Mouse (Mus musculus) forebrain, embryonic 11.5 days (tissue): ENCODE measurements at regions not wholly inside any gene's neighbourhood (a gene's known extent, or its start where the extent isn't known, plus 50 kb on each side); places are given as distances from the start of the nearest gene placed in this dataset.
A peak's percentile ranks its signal among the peaks of the same experiment; 100 is the strongest.

Experiments
- ATAC-seq: fragments of 200-750 bp; cut with Nextera tagmentation; replicated peaks from 2 replicates; pipeline ENCODE4 v1.8.0; 2017; ENCODE audit warnings: moderate TSS enrichment; ENCODE audit not compliant: low FRiP score
- DNase-seq: peaks from one replicate; pipeline ENCODE4 v3.0.0-alpha.2; 2017; ENCODE audit warnings: low spot score
- H3K27ac ChIP-seq: fragments of 300-500 bp; sonication (generic); 2 replicates; pipeline ENCODE4 v1.5.1; 2014; ENCODE audit warnings: low read depth, low read length
- H3K27me3 ChIP-seq: fragments of 300-500 bp; sonication (generic); 2 replicates; pipeline ENCODE4 v1.6.1; 2014; ENCODE audit warnings: mild to moderate bottlenecking, low read length, mixed read lengths; ENCODE audit not compliant: control insufficient read depth, insufficient read depth
- H3K36me3 ChIP-seq: fragments of 300-500 bp; sonication (generic); 2 replicates; pipeline ENCODE4 v1.6.1; 2014; ENCODE audit warnings: mild to moderate bottlenecking, low read length, moderate library complexity, mixed read lengths; ENCODE audit not compliant: control insufficient read depth, insufficient read depth
- H3K4me1 ChIP-seq: fragments of 300-500 bp; sonication (generic); replicated peaks from 2 replicates; pipeline ENCODE4 v1.6.1; 2014; ENCODE audit warnings: low read length, mixed read lengths; ENCODE audit not compliant: control insufficient read depth, insufficient read depth
- H3K4me2 ChIP-seq: fragments of 300-500 bp; sonication (generic); 2 replicates; pipeline ENCODE4 v1.6.1; 2014; ENCODE audit warnings: low read depth, mild to moderate bottlenecking, low read length, moderate library complexity, mixed read lengths; ENCODE audit not compliant: severe bottlenecking
- H3K4me3 ChIP-seq: fragments of 300-500 bp; sonication (generic); 2 replicates; pipeline ENCODE4 v1.5.1; 2014; ENCODE audit warnings: low read depth, low read length
- H3K9ac ChIP-seq: fragments of 300-500 bp; sonication (generic); 2 replicates; pipeline ENCODE4 v1.6.1; 2014; ENCODE audit warnings: low read length
- H3K9me3 ChIP-seq: fragments of 300-500 bp; sonication (generic); 2 replicates; pipeline ENCODE4 v1.6.1; 2016; ENCODE audit warnings: low read length, mixed read lengths; ENCODE audit not compliant: control insufficient read depth
- WGBS: fragments of 180-500 bp; shearing (Covaris S2); extraction: QIAGEN DNeasy Blood & Tissue Kit; methylation state at CpG from one replicate; pipeline ENCODE4 v1.1.7; 2014; 5-methylcytosine and 5-hydroxymethylcytosine counted together

DNA sequence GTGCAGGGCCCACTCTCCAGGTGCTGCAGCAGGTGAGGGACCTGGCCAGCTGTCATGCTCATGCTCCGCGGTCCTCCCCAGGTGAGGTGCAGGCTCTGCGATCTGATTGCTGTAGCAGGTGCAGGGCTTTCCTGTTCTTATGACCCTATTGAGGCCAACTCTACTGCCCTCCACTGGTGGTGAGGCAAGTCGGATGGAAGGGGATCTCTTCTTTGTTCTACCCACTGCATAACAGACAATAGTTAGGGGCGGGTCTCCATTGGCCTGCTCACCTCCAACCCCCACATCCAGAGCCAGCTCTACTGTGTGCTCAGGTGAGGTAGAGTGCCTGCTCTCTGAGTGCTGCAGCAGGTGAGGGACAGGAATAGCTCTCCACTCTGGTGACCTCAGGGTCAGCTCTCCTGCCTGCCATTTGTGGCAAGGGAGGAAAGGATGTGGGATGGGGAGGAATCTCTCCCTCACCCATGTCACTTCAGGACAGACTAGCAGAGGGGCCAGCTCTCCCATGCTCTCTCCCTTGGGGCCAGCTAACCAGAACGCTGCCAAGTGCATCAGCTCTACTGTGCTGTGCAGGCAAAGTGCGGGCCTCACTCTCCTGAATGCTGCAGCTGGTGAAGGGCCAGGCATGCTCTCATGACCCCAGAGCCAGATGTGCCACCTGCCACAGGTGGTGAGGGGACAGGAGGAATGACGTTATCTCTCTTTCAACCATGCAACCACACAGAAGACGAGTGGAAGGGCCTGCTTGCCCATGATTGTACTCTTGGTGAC is 1075.3 kb downstream of the 4930444P10Rik start:
- ATAC-seq (0 out of 2 replicates have a peak, but pooled peaks have one; percentile 27), DNase-seq (no peak)
- Histone ChIP-seq H3K36me3 (no peaks in the 10 kb centered on the region), H3K4me3 (no peak overlapping the region), H3K9me3 (no peaks in the 10 kb centered on the region), H3K27ac (no peak overlapping the region), H3K9ac (no peak overlapping the region), H3K4me1 (no peaks in the 10 kb centered on the region), H3K27me3 (no peaks in the 10 kb centered on the region), H3K4me2 (no peak overlapping the region)
- 64% methylated on average over 9 of the region's 9 CpGs for WGBS

DNA sequence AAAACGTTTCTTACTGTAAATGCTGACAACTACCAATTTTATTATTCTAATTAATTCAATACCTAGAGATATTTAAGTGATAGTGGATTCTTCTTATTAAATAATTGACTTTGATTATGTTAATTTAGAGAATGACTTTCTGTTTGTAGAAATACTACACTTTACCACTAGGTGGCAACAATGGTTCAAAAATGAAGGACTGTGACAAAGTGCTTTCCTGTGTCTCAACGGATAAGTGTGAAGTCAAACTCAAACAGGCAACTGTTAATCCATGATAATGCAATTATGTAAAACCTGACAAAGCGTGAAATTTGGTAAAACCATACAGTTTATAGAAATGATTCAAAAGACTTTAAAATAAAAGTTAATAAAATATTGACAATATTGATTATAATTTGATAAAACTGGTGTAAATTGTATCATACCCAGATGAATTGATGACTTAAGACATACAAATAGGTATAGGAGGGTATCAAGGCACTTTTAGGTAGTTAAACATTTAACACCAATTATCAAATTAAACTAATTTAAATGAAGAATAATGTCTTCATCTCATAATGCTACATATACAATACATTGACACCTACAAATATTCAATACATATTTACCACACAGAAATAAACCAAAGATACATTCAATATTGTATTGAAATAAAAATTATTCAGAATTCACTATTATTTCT is 1085.3 kb downstream of the 4930444P10Rik start:
- ATAC-seq (peak; percentile 84), DNase-seq (no peak)
- H3K27ac ChIP-seq = no peak overlapping the region
- H3K4me3 ChIP-seq = no peak overlapping the region
- WGBS = 8% methylated on average over 3 of the region's 3 CpGs
- H3K4me1 ChIP-seq = no peaks in the 10 kb centered on the region
- no peak overlapping the region for H3K9ac ChIP-seq
- no peaks in the 10 kb centered on the region for H3K27me3 ChIP-seq
- no peak overlapping the region for H3K4me2 ChIP-seq
- no peaks in the 10 kb centered on the region for H3K9me3 ChIP-seq
- no peaks in the 10 kb centered on the region for H3K36me3 ChIP-seq

DNA sequence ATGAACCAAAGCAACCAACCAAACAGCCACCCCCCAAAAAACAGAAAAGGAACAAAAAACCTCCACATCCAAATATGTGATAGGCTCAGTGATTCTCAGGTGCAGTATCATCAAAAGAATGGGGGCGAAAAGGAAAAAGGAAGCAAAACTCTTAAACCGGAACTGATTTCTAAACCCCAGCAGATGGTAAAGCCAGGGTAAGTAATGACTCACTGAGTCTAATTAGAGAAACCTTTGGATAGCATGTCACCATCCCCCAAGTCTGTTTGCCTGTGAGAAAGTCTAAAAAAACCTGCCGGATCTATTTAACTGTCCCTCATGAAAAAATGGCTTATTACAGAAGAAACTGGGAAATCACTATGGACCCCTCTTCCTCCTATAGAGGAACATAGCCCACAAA is 1097.8 kb downstream of the 4930444P10Rik start:
- Histone ChIP-seq H3K4me2 (no peak overlapping the region), H3K9me3 (no peaks in the 10 kb centered on the region), H3K27ac (no peak overlapping the region), H3K4me3 (no peak overlapping the region), H3K27me3 (no peaks in the 10 kb centered on the region), H3K9ac (no peak overlapping the region), H3K4me1 (no peaks in the 10 kb centered on the region), H3K36me3 (no peaks in the 10 kb centered on the region)
- ATAC-seq (no peak), DNase-seq (no peak)
- WGBS = 93% methylated on average over 3 of the region's 3 CpGs

DNA sequence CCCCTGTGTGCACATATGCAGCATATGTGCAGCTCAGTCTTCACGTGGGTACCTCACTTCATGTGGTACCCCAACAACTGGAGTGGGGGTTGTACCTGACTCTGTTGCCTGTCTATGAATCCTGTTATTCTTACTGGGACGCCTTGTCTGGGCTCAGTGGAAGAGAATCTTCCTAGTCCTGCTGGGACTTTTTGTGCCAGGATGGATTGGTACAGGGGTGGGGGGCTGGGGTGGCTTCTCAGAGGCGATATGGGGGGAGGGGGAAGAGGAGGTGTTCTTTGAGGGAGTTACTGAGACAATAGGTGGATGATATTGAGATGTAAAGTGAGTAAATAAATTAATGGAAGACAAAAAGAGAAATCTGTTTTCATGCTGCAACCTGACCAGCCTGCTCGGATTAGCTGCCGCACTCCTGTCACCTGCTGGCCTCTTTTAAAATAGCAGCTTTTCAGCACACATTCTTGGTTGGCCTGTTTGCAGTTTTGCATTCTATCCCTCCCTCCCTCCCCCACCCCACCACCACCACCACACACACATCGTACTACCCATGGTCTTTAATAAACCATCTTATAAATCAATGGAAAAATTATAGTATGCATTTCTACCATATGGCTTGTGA is 1112.9 kb downstream of the 4930444P10Rik start:
- Histone ChIP-seq H3K4me1 (no peaks in the 10 kb centered on the region), H3K36me3 (no peaks in the 10 kb centered on the region), H3K4me3 (no peak overlapping the region), H3K9ac (no peak overlapping the region), H3K27ac (no peak overlapping the region), H3K27me3 (no peaks in the 10 kb centered on the region), H3K9me3 (no peaks in the 10 kb centered on the region), H3K4me2 (no peak overlapping the region)
- DNase-seq = no peak
- WGBS = 47% methylated on average over 6 of the region's 6 CpGs
- peak; percentile 63 for ATAC-seq
